Mouse (Mus musculus) adrenal gland, postnatal 4 days (tissue): Measurements from ENCODE around the gene Prcc. TPM values are rescaled to one million over a fixed set of nuclear protein-coding genes. Genes with fewer than 3 reads are reported as not detected.
"Not testable (repeated sequence)": the region's sequence is repeated elsewhere in the genome, so short reads cannot be mapped to it uniquely, and the experiment has no call there.

Experiments
- DNase-seq, 2 experiments: peaks; one replicate each; pipeline ENCODE4 v3.0.0; 2021 to 2022; ENCODE audit warnings: low spot score in 2 of 2, mixed read lengths in 2 of 2
- total RNA-seq, 2 experiments: library from RNA; stranded (reverse); gene quantifications; 2 replicates each; pipeline ENCODE4 v1.2.3; 2021

Prcc gene
- total RNA-seq, 2 experiments from 2014 or later, result 67.0 to 74.2 TPM

DNA sequence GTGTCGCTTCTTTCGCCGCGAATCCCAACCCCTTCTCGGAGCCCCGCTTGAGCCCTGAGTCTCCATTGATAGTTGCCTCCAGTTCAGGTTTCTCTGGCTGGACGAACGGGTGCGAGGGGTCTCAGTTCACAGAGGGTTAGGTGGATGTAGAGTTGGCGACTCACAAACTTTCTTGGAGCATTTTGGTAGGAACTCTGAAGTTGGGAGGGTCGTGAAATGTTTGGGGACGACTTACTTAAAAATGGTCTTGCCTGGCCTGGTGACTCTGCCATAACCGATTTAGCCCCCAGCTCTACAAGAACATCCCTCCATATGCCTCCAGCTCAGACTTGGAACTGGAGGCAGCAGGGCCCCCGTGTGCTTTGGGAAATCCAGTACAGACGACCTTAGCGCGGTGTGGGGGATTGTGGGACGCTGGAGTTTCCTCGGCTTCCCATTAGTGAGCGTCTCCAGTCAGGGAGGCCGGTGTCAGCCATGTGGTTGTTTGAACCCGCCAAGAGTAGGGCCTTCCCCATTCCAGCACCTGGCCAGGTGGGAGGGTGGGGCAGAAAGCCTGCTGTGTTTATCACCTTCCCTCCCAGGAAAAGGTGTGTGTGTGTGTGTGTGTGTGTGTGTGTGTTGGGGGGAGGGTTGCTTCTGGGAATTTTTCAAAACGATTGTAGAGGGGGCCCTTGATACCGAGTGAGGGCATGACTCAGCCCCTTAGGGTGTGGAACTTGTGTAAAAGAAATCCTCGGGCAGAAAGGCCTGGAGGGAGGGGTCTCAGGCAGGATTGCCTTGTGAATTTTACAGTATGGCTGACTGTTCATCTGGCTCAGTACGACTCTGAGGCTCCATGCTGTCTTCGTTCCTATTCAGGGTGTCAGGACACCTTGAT lies 21.8 kb upstream of the Prcc start:
- no peak for DNase-seq

DNA sequence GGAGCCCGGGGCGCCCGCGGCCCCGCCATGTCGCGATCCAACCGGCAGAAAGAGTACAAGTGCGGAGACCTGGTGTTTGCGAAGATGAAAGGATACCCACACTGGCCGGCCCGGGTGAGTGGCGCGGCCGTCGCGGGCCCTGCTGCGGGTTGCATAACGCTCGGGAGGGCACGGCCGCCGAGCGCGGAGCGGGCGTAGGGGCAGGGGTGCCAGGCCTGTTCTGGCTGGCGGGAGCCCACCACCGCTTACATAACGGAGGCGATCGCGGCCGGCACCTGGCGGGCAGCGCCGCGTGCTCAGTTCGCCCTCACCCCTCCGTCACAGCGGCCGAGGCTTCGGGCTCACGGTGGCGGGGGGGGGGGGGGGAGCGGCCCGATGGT lies 21.2 kb upstream of the Prcc start:
- peak in 1 of 2 experiments; percentile 50 for DNase-seq

DNA sequence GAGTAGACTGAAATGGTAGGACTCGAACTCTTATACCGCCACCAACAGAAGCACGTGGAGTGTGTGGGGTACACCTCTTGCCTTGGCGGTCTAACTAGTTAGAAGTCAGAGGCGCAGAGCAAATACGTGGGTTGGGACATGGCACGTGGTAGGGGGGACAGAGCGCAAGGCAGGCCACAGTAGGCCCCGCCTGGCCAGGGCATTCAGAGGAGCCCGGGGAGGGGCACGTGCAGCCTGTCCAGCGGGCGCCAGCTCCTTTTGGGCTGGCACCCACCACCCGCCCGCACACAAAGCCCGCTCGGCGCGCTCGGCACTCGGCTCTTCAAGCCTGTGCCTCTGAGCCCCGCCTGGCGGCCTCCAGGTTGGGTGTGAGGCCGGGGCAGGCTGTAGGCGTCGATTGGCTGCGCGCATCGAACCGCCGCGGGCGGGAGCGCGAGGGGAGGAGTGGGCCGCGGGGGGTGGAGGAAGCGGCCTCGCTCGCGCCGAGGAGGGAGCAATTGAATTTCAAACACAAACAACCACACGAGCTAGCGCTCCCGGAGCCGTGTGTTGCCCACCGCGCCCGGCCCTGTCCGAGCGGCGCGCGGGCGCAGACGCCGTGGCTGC lies 20.6 kb upstream of the Prcc start, which contains the start of gene Hdgf:
Gene Hdgf, plus strand, starts transcription at position 442 of the 606 bp plus-strand sequence.
- peak; percentile 81 to 91 for DNase-seq

DNA sequence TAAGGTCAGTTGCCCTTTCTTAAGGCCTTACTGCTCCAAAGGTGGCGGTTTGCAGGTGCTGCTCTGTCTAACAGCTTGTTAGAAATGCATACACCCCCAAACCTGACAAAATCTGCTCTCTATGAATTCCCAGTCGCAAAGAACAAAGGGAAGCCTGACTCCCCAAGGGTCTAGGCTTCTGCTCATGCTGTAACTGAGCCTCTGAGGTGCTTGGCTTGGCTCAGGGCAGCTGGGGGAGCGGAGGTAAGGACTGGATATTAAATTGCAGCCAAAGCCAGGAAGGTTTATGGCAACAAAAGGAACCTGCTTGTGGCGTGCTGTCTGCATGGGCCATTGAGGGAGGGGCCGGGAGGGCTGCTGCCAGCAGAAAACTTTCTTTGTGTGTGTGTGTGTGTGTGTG lies 18.4 kb upstream of the Prcc start:
- DNase-seq, result no peak

DNA sequence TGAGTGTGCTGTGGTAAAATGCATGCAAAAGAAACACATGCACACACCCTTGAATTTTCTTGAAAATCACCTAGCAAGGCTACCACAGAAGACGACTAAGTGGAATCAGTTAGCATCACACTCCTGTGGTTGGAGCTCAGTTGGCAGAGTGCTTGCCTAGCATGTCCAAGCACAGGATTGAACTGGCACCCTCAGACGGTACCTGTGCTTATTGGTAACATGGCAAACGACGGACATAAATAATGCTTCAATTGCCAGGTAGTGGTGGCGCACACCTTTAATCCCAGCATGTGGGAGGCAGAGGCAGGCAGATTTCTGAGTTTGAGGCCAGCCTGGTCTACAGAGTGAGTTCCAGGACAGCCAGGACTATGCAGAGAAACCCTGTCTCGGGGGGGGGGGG lies 16.6 kb upstream of the Prcc start:
- not testable (repeated sequence) for DNase-seq

DNA sequence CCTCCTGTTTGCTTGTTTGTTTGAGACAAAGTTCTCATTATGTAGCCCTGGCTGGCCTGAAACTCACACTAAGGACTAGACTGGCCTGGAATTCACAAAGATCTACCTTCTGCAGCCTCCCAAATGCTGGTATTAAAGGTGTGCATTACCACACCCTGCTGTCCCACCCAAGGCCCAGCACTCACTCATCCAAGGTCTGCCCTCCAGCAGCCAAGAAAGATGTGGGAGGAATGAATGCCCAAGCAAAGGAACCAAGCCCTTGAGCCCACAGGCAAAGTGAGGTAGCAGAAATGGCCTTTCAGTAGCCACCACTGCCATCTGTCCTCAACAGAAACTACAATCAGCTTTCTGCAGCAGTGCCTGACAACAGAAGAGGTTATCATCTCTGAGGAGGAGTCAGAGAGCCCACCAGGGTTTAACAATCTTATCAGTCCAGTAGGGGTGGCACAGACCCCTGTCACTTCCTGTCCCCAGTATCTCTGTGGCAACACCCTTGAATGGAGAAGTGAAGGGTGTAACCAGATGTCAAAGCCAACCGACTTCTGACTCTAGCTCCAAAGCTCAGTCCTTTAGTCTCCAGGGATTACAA lies 15.7 kb upstream of the Prcc start:
- no peak for DNase-seq

DNA sequence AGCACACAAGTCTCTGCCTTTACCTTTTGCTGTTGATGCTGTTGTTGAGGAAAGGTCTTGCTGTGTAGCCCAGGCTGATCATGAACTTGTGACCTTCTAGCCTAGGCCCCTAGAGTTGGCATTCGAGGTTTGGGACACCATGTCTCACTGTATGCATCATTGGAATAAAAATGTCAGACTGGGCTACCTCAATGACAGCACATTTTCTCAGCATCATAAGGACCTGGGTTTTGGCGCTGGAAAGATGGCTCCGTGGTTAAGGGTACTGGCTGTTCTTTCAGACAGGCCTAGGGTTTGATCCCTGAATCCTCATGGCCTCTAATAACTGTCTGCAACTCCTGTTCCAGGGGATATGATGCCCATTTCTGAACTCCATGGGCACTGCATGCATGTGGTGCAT lies 14.4 kb upstream of the Prcc start:
- no peak for DNase-seq

DNA sequence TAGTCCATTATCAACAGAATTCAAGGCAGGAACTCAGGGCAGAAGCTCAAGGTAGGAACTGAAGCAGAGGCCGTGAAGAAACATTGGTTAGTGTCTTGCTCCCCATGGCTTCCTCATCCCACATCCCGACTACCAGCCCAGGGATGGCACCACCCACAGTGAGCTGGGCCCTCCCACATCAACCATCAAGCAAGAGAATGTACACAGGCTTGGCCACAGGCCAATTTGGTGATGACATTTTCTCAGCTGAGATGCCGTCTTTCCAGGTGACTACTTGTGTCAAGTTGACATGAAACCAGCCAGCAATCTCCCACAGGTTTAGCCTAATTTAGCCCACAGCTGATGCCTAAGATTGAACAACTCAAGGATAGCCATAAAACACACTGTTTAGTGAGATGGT lies 13.9 kb upstream of the Prcc start:
- DNase-seq, result no peak

DNA sequence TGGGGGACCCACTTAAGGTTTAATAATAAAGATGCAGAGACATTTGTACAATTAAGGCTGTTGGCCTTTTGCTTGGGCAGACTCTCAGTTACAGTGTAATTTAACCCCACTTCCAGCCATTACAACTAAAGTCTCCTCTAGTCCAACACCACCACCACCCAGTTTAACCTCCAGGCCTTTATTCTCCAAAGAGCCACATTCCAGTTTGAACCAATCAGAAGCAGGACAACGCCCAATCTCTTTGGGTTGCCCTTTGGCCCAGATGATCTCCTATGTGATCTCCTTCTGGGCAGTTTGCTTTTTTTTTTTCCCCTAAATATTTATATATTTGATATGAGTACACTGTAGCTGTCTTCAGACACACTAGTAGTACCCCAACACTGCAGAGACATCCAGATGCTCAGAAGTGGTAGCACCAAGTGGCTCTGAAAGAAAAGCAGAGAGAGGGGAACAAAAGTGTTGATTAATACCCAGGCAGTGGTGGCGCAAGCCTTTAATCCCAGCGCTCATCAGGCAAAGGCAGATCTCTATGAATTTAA lies 8.0 kb upstream of the Prcc start:
- no peak for DNase-seq

DNA sequence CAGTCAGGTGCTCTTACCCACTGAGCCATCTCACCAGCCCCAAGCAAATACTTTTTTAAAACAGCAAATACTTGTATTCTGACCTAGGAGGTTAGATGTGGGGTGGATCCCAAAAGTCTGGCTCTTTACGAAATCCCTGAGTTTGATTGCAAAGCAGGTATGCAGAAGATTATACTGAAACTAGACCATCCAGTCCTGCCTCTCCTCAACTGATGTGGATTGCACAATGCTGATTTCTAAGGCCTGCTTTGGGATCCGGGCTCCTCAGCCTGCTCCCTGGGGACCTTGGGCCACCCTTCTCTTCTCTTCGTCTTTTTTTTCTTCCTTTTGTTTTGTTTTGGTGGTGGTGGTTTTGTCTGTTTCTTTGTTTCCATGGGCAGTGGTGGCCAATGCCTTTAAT lies 6.1 kb upstream of the Prcc start:
- DNase-seq, result no peak

DNA sequence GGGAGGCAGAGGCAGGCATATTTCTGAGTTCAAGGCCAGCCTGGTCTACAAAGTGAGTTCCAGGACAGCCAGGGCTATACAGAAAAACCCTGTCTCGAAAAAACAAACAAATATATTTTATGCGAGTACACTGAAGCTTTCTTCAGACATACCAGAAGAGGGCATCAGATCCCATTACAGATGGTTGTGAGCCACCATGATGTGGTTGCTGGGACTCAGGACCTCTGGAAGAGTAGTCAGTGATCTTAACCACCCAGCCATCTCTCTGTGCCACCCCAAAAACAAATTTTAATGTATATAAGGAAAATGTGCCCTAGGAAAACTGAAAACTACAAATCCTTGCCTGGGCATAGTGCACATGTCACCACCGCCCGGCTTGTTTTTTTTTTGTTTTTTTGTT lies 2.0 kb upstream of the Prcc start:
- not testable (repeated sequence) for DNase-seq

DNA sequence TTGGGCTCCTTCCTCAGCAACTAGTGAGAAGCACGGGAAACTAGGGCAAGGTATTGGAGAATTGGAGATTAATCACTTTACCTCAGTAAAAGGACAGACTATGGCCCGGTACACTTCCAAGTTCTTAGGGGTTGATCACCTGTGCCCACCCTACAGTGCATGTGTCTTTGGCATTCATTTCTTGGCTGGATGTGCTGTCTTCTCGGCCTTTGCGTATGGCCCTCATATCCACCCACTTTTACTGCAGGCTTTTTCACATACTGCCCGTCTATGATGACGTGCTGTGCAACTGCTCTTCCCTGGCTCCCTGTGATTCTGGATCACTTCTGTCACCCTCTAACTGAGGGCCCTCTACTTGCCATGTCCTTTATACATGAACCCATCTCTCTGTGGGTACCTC lies 1.0 kb upstream of the Prcc start:
- DNase-seq, result no peak

DNA sequence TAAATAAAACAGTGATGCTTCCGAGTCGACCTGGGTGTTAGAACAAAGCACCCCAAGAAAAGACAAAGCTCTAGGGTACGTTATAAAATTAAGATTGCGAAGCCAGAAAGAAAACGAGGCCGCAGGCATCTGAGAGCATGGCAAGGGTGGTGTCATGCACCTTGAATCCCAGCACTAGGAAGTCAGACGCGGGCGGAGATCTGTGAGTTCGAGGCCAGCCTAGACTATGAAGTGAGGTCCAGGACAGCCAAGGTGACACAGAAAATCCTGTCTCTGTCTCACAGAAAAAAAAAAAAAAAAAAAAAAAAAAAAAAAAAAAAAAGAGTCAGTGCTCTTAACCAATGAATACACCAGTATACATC lies 577 bp upstream of the Prcc start:
- no peak for DNase-seq

DNA sequence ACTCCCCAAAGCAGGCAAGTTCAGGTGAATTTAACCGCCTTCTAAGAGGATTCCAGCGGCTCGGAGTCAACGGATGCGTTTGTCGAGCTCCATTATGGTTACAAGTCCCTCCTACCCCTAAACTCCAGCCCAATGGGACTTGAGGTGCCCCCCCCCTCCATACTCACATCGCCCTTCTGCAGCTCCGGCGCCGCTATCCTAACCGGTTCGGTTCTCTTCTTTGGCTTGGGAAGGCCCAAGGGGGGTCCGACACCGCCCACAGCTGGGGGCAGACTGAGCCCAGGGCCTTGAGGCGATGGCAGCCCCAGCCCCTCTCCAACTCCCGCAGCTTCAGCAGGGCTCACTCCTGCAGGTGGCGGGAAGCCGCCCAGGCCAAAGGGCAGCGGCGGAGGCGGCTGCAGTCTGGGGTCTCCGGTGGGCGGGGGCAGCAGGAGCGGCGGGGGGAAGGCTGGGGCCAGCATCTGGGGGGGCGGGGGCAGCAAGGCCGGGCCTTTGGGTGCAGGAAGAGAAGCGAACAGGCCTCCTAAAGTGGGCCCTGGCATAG lies 628 bp downstream of the Prcc start:
- DNase-seq, result peak in 1 of 2 experiments; percentile 32

DNA sequence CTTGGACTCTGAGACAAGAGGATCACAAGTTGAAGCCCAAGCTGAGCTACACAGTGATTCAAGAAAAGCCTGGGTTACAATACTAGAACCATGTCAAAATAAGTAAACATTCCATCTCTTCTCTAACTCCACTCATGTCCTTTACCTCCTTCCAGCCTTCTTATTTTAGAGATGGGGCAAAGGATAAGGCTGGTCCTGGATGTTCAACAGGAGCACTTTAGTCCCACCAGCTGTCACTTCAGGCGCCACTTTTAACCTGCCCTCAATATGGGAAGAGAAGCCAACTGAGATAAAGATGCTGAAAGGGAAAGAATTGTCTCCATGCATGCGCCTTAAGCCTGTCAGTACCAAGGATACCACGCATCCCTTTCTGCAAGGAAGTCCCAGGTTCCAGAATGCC lies 1.1 kb downstream of the Prcc start:
- DNase-seq, result no peak

DNA sequence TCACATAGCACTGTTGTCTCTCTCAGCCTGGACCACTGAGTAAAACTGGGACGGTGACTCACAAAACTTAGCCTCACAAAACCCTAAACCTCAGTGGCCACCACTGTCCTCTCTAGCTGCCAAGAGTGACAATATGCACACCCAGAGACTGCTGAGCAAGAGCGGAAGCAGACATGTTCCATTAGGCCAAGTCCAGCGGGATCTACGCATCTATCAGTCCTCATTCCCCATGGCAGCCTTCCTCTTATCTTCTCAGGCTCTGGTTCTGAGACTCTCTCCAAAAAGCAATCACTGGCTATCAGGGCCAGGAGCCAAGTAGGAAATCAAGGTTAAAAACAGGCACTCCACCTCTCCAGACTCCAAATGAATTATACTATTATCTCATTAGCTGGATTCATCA lies 7.7 kb downstream of the Prcc start:
- DNase-seq, result no peak

DNA sequence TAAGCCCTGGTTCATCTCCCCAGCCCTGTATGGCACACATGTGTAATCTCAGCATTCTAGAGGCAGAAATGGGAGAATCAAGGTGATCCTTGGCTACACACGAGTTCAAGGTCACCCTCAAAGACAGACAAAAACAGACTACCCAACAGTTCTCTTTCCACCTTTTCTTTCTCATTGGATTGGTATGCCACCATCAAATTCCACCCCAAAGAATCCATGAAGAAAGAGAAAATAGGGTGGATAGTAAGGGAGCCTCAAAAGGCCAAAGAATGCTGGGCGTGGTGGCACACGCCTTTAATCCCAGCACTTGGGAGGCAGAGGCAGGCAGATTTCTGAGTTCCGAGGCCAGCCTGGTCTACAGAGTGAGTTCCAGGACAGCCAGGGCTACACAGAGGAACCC lies 21.3 kb downstream of the Prcc start:
- DNase-seq, result not testable (repeated sequence)

DNA sequence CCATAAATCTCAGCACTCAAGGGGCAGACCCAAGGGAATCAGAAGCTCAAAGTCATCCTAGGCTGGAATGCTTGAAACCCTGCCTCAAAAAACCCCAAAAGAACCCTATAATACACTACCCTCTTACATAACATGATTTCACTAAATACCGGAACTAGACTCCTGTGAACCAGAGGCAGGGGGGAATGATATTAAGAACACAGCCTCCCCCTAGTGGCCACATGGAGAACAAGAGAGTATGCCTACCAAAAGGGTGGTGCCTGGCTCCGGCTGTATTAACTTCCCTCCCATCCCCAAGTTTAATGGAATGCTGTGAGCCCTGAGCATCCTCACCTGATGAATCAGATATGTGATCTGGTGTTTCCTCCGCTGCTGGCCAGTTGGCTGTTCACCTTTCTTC lies 25.6 kb downstream of the Prcc start:
- DNase-seq, result peak in 1 of 2 experiments; percentile 22

DNA sequence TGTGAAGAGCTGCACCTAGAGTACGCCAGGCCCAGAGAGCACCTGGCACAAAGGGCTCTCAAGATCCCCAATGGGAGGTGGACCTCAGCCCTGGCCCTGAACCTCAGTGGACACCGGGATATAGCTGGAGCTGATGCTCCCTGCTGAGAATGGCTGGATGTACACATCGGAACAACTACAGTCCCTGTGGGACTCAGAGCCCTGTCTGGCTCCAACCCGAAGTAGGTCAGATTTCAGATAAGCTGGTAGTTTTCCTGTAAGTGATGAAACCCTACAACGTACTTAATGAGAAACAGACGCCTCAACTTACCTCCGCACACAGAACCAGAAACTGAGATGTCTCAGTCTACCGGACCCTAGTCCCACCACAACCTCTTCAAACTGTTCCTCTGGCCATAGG lies 27.7 kb downstream of the Prcc start:
- no peak for DNase-seq

DNA sequence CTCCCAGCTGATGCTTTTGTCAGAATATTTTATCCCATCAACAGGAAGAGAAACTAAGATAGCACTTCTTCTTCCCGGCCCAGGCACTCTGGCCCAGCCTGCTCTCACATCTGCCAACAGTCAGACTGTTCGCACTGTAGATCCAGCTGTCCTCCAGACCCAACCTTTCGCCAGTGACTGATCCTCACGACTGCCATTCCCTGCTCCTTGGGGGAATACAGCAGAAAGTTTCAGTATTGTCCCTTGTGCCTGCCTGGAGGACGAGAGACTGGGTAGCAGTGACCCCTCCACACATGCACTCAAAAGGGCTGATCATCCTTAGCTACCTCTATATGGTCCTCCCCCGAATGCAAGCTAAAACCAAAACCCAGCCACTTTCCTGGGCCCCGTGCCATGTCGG lies 29.5 kb downstream of the Prcc start:
- no peak for DNase-seq

DNA sequence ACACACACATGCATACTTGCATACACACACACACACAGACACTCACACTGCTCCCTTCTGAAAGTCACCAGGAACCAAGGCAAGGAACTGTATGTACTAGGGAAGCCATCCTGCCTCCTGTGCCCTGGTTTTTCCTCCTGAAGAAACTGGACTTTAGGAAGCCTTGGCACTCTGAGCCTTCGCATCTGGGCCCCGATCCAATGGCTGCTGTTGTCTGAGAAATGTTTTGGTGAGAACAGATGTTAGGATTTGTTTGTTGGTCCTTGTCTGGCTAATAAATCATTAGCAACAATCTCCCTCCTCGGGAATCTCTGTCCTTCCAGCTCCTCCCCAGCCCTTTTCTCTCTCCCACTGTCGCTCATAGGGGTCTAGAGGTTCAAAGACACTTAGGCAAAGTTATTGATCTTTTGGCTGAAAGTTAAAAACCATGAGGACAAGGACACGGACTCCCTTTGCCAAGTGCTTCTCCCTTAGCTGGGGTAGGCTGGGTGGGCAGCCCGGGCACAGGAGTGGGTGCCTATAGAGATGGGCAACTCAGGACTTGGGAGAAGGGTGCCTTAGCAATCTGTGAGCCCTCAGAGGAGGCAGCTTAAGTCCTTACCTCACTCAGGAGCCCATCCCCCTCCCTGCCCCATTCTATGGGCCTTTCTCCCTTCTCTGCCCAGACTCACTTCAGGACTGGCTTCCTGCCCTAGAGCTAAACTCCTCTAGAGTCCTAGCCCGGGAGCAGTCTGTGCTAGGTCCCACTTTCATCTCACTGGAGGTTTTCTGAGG lies 30.4 kb downstream of the Prcc start:
- no peak for DNase-seq
